Mouse (Mus musculus): ENCODE data around the gene Gpn3. TPM values are rescaled to one million over a fixed set of nuclear protein-coding genes. Genes with fewer than 3 reads are reported as not detected.
A peak's percentile ranks its signal among the peaks of the same experiment; 100 is the strongest.

Gpn3 gene
- polyA plus RNA-seq, 1 experiment, result 46.5 TPM

DNA sequence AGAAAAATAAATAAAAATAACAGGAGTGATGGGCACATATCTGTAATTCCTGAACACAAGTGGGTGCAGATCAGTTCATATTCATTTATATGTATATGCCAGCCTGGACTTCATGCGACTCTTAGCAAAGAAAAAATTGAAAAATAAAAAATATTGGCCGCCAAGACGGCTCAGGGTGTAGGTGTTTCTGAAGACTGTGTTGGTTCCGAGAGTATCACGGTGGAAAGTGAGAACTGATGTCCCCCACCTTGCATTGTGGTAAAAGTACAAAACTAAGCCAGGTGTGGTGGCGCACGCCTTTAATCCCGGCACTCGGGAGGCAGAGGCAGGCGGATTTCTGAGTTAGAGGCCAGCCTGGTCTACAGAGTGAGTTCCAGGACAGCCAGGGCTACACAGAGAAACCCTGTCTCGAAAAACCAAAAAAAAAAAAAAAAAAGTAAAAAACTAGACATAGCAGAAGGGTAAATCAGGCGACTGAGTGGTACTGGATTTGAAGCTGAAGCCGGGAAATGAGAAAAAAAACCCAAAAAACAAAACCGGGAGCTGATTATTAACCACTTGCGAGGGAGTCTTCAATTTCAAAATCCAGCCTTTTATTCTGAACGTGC, 19.6 kb downstream of the Gpn3 start:
- no peaks in the 10 kb centered on the region for H3K27me3 ChIP-seq (ENCODE audit: control insufficient read depth, insufficient read depth, low read length)
- DNase-seq, result no peak
- no peak overlapping the region for H3K4me3 ChIP-seq (replicated peaks; ENCODE audit: insufficient read depth, low read depth, low read length)
- WGBS, result 47% methylated on average over 16 of the region's 16 CpGs
- peaks cover 10% of the 10 kb centered on the region; the same call in 1 of the 2 replicates for H3K4me1 ChIP-seq (ENCODE audit: control insufficient read depth, insufficient read depth, low read length)
- H3K27ac ChIP-seq (ENCODE audit: insufficient read depth, low read length), result no peak overlapping the region
- no peak for TF ChIP-seq CTCF (IDR thresholded peaks at IDR 0.05; ENCODE audit: borderline replicate concordance, insufficient read depth, low read depth, low read length)
- TF ChIP-seq POLR2A (IDR thresholded peaks at IDR 0.05; ENCODE audit: borderline replicate concordance, insufficient read depth, low read length), result no peak

DNA sequence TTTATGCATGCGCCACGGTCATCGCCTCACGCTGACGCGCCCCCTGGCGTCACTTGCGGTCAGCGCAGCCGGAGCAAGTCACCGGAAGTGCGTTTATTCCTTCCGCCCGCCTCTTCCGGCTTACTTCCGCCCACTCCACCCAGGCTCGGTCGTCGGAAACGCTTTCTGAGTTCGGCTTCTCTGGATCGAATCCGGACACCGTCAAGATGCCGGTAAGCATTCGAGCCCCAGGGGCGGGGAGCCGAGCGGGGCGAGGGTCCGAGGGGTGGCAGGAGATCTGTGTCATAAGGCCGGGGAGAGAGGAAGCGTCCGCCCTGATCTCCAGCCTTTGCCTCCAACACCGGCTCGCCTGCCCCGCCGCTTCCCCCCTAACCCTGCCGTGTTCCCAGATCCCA, 20.1 kb downstream of the Gpn3 start, which contains the start of gene Arpc3:
TSS of gene Arpc3 (plus strand) at position 93 of the 395 bp plus-strand sequence.
- TF ChIP-seq CTCF (IDR thresholded peaks at IDR 0.05; ENCODE audit: borderline replicate concordance, insufficient read depth, low read depth, low read length) (peak; percentile 90), POLR2A (IDR thresholded peaks at IDR 0.05; ENCODE audit: borderline replicate concordance, insufficient read depth, low read length) (peak; percentile 74; the same call in 1 of the 2 replicates)
- WGBS, result under 1% methylated on average over 39 of the region's 39 CpGs
- H3K27me3 ChIP-seq (ENCODE audit: control insufficient read depth, insufficient read depth, low read length), result no peaks in the 10 kb centered on the region

DNA sequence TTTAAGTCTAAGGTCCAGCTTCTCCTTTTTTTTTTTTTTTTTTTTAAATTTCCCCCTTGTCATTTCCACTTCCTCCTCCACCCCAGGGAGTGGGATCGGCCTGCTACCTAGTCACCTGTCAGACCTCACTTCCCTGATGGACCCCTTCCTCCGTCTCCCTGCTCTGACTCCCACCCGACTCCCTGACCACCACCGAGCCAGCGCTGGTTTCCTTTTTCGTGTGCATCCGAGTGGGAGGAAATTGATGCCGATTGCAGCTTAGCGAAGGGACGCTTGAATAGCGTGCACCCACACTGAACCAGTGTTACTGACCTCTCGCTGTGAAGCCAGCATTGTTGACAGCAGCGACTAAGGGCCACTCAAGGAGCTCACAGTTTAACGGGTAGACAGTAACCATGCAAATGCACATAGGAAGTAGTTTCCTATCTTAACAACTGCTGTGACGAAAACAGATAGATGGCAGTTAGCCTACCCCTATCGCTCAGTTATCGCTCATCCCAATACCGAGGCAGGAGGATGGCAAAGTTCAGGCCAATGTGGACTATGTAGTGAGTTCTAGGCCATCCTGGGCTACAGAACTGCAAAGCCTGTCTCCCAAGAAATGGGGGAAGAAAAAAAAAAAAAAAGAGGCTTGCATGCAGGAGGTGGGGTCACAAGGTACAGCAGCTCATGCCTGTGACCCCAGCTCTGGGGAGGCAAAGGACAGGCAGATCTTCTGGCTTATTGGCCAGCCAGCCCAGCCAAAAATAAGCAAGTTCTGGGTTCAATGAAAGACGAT, 20.7 kb downstream of the Gpn3 start:
- Histone ChIP-seq H3K4me1 (ENCODE audit: control insufficient read depth, insufficient read depth, low read length) (peaks cover 10% of the 10 kb centered on the region; the same call in 1 of the 2 replicates), H3K27me3 (ENCODE audit: control insufficient read depth, insufficient read depth, low read length) (no peaks in the 10 kb centered on the region), H3K27ac (ENCODE audit: insufficient read depth, low read length) (no peak overlapping the region), H3K4me3 (replicated peaks; ENCODE audit: insufficient read depth, low read depth, low read length) (peak overlapping the region; percentile 94)
- WGBS, result 6% methylated on average over 19 of the region's 19 CpGs
- DNase-seq, result peak in 1 of 2 experiments; percentile 48
- TF ChIP-seq CTCF (IDR thresholded peaks at IDR 0.05; ENCODE audit: borderline replicate concordance, insufficient read depth, low read depth, low read length) (no peak), POLR2A (IDR thresholded peaks at IDR 0.05; ENCODE audit: borderline replicate concordance, insufficient read depth, low read length) (no peak)

More for the DNA sequence above, 20.1 kb downstream of the Gpn3 start, which contains the start of gene Arpc3:
- Histone ChIP-seq H3K27ac (ENCODE audit: insufficient read depth, low read length) (no peak within 1 kb of the TSS), H3K4me3 (replicated peaks; ENCODE audit: insufficient read depth, low read depth, low read length) (peak within 1 kb of the TSS; percentile 94), H3K4me1 (ENCODE audit: control insufficient read depth, insufficient read depth, low read length) (peaks cover 10% of the 10 kb centered on the region; the same call in 1 of the 2 replicates)
- DNase-seq, result peak; percentile 91 to 94

DNA sequence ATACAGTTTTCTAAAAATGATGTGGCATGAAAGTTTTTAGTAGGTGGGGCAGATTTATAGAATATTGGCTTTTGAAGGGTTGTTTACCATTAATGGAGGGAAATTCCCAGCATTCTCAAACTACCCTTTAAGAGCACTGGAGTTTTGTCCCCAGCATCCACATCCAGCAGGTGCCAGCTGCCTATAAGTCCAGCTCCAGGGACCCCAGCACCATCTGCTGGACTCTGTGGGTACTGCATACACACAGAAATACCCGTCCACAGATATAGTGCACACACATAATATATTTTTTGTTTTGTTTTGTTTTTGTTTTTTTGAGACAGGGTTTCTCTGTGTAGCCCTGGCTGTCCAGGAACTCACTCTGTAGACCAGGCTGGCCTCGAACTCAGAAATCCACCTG, 22.2 kb downstream of the Gpn3 start:
- H3K27ac ChIP-seq (ENCODE audit: insufficient read depth, low read length), result no peak overlapping the region
- H3K27me3 ChIP-seq (ENCODE audit: control insufficient read depth, insufficient read depth, low read length), result no peaks in the 10 kb centered on the region
- TF ChIP-seq CTCF (IDR thresholded peaks at IDR 0.05; ENCODE audit: borderline replicate concordance, insufficient read depth, low read depth, low read length), result peak; percentile 77
- TF ChIP-seq POLR2A (IDR thresholded peaks at IDR 0.05; ENCODE audit: borderline replicate concordance, insufficient read depth, low read length), result no peak
- no peak overlapping the region for H3K4me3 ChIP-seq (replicated peaks; ENCODE audit: insufficient read depth, low read depth, low read length)
- H3K4me1 ChIP-seq (ENCODE audit: control insufficient read depth, insufficient read depth, low read length), result peaks cover 10% of the 10 kb centered on the region; the same call in 1 of the 2 replicates
- 33% methylated on average over 2 of the region's 2 CpGs for WGBS
- peak; percentile 61 to 73 for DNase-seq

DNA sequence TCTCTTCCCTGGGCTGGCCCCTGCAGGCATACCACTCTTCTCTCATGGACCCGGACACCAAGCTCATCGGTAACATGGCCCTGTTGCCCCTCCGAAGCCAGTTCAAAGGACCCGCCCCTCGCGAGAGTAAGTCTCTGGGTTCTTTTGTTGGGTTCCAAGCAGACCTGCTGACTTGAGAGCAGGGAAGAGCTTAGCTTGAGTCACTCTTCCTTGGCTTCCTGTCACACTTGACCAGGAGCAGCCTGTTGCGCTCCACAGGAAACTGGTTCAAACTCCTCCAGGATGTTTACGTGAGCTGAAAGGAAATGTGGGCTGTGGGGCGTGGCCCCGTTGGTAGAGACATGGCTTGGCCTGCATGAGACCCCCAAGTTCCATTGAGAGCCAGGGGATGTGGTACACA, 25.1 kb downstream of the Gpn3 start:
- WGBS, result 83% methylated on average over 10 of the region's 10 CpGs
- Histone ChIP-seq H3K27ac (ENCODE audit: insufficient read depth, low read length) (no peak overlapping the region), H3K4me1 (ENCODE audit: control insufficient read depth, insufficient read depth, low read length) (peaks cover 13% of the 10 kb centered on the region; the same call in 1 of the 2 replicates), H3K4me3 (replicated peaks; ENCODE audit: insufficient read depth, low read depth, low read length) (no peak overlapping the region), H3K27me3 (ENCODE audit: control insufficient read depth, insufficient read depth, low read length) (no peaks in the 10 kb centered on the region)
- no peak for TF ChIP-seq POLR2A (IDR thresholded peaks at IDR 0.05; ENCODE audit: borderline replicate concordance, insufficient read depth, low read length)
- no peak for TF ChIP-seq CTCF (IDR thresholded peaks at IDR 0.05; ENCODE audit: borderline replicate concordance, insufficient read depth, low read depth, low read length)
- DNase-seq, result no peak

DNA sequence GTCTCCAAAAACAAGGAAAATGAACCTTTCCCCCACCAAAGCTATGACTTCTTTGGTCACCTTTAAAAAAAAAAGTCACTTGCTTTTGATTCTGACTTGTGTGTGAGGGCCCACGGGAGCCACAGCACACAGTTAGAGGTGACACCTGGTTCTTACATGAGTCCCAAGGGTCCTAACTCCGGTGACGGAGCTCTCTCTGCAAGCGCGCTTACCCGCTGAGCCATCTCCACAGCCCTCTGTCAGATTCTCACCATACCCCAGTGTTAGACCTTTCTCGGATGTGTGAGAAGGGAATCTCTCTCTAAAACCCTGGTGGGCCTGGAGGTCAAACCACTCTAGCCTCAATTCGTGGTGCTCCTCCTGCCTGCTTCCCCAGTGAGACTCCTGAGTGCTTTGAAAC, 25.8 kb downstream of the Gpn3 start:
- no peak overlapping the region for H3K27ac ChIP-seq (ENCODE audit: insufficient read depth, low read length)
- peaks cover 17% of the 10 kb centered on the region; the same call in 1 of the 2 replicates for H3K4me1 ChIP-seq (ENCODE audit: control insufficient read depth, insufficient read depth, low read length)
- 86% methylated on average over 8 of the region's 8 CpGs for WGBS
- no peak overlapping the region for H3K4me3 ChIP-seq (replicated peaks; ENCODE audit: insufficient read depth, low read depth, low read length)
- TF ChIP-seq POLR2A (IDR thresholded peaks at IDR 0.05; ENCODE audit: borderline replicate concordance, insufficient read depth, low read length) (no peak), CTCF (IDR thresholded peaks at IDR 0.05; ENCODE audit: borderline replicate concordance, insufficient read depth, low read depth, low read length) (no peak)
- DNase-seq, result no peak
- H3K27me3 ChIP-seq (ENCODE audit: control insufficient read depth, insufficient read depth, low read length), result no peaks in the 10 kb centered on the region

DNA sequence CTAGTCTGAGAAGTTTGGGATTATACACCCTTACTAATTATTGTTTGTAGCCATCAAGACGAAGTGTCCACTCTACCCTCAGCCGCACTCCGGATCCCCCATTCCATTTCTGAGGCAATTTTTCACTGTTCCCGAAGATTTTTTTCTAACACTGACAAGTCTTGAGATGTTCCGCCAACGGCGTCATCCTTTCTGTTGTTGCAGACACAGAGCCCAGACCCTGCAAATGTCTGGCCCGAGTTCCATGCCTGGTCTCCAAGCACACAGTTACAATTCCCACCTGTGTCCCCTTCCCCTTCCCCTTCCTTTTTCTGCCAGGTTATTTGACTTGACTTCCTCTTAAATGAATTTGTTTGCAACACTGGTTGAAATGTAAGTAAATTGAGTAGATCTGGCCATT, 28.2 kb downstream of the Gpn3 start:
- no peak overlapping the region for H3K27ac ChIP-seq (ENCODE audit: insufficient read depth, low read length)
- H3K4me3 ChIP-seq (replicated peaks; ENCODE audit: insufficient read depth, low read depth, low read length), result no peak overlapping the region
- 86% methylated on average over 8 of the region's 8 CpGs for WGBS
- no peak for DNase-seq
- TF ChIP-seq CTCF (IDR thresholded peaks at IDR 0.05; ENCODE audit: borderline replicate concordance, insufficient read depth, low read depth, low read length) (no peak), POLR2A (IDR thresholded peaks at IDR 0.05; ENCODE audit: borderline replicate concordance, insufficient read depth, low read length) (no peak)
- H3K4me1 ChIP-seq (ENCODE audit: control insufficient read depth, insufficient read depth, low read length), result peaks cover 15% of the 10 kb centered on the region; the same call in 1 of the 2 replicates
- no peaks in the 10 kb centered on the region for H3K27me3 ChIP-seq (ENCODE audit: control insufficient read depth, insufficient read depth, low read length)
